Comparison of ENCODE assay signal across 8 mouse cellular contexts in genomic region chr9:14500916-14501424, GRCm38 (mm10). TPM values are rescaled to one million over a fixed set of nuclear protein-coding genes. Genes with fewer than 3 reads are reported as not detected.
DNase-seq lines count a peak whose midpoint lies in the region; ATAC-seq and TF ChIP-seq lines count a peak whose summit lies in the region.

No protein-coding gene starts in this region.

- H3K4me3 ChIP-seq in heart, embryonic 10.5 days, result peak overlapping the region; percentile 95
- H3K4me3 ChIP-seq in CH12.LX (replicated peaks in 1 of 3; ENCODE audit: low read depth in 2 of 3, low read length in 2 of 3, poor library complexity in 1 of 3), result peak overlapping the region; percentile 87 to 97 (median 94)
- H3K4me3 ChIP-seq in forebrain, embryonic 13.5 days, result peak overlapping the region; percentile 89
- H3K4me3 ChIP-seq in liver, embryonic 15.5 days (replicated peaks), result peak overlapping the region; percentile 89

- 0 out of 2 replicates have a peak, but pooled peaks cover 5% of the 10 kb centered on the region for H3K4me1 ChIP-seq in heart, embryonic 10.5 days
- H3K4me1 ChIP-seq in CH12.LX (ENCODE audit: control insufficient read depth in 1 of 2, insufficient read depth in 2 of 2), result peaks cover 3 to 23% of the 10 kb centered on the region in 2 experiments; a peak in 3 of 4 replicates
- peaks cover 20% of the 10 kb centered on the region for H3K4me1 ChIP-seq in forebrain, embryonic 13.5 days
- peaks cover 13% of the 10 kb centered on the region; the same call in 1 of the 2 replicates for H3K4me1 ChIP-seq in liver, embryonic 15.5 days (replicated peaks)

- peaks cover 12% of the 10 kb centered on the region for H3K79me2 ChIP-seq in CH12.LX (replicated peaks; ENCODE audit: control insufficient read depth, extremely low read depth, insufficient read depth, poor library complexity, severe bottlenecking)

- H3K36me3 ChIP-seq in heart, embryonic 10.5 days, result peaks cover 38% of the 10 kb centered on the region
- peaks cover 30 to 53% of the 10 kb centered on the region in 2 experiments for H3K36me3 ChIP-seq in CH12.LX (replicated peaks in 1 of 2; ENCODE audit: control insufficient read depth in 1 of 2, insufficient read depth in 1 of 2, low read length in 1 of 2)
- peaks cover 33% of the 10 kb centered on the region for H3K36me3 ChIP-seq in forebrain, embryonic 13.5 days (ENCODE audit: poor library complexity, severe bottlenecking)
- H3K36me3 ChIP-seq in liver, embryonic 15.5 days (replicated peaks), result peaks cover 38% of the 10 kb centered on the region

- peak overlapping the region; percentile 89 for H3K27ac ChIP-seq in heart, embryonic 10.5 days
- peak overlapping the region; percentile 16; the same call in 1 of the 2 replicates for H3K27ac ChIP-seq in CH12.LX (ENCODE audit: insufficient read depth, low read depth)
- H3K27ac ChIP-seq in forebrain, embryonic 13.5 days, result peak overlapping the region; percentile 57; the same call in 1 of the 2 replicates
- H3K27ac ChIP-seq in liver, embryonic 15.5 days (replicated peaks), result peak overlapping the region; percentile 66

- no peak for TF ChIP-seq POLR2A in CH12.LX (IDR thresholded peaks at IDR 0.05; ENCODE audit: low read depth, low read length)

- no peak for DNase-seq in heart, embryonic 10.5 days (ENCODE audit: low spot score)
- DNase-seq in heart, adult 8-10 months (ENCODE audit: low spot score), result no peak
- DNase-seq in CH12.LX (ENCODE audit: extremely low read depth), result peak; percentile 31
- no peak for DNase-seq in adrenal gland, adult 18-20 months (ENCODE audit: low spot score in 2 of 2)
- no peak for DNase-seq in spleen, postnatal 14 days (ENCODE audit: low spot score in 2 of 2)
- no peak for DNase-seq in cerebellum, postnatal 4 days (ENCODE audit: low spot score in 2 of 2)

- WGBS in heart, embryonic 10.5 days, result 3% methylated on average over 10 of the region's 10 CpGs
- WGBS in forebrain, embryonic 13.5 days, result 5% methylated on average over 10 of the region's 10 CpGs
- 2% methylated on average over 10 of the region's 10 CpGs for WGBS in liver, embryonic 15.5 days (ENCODE audit: insufficient replicate concordance)

- peak overlapping the region; percentile 11; the same call in 1 of the 2 replicates for H3K4me2 ChIP-seq in CH12.LX (ENCODE audit: insufficient read depth, low read depth, poor library complexity, severe bottlenecking)
- peak overlapping the region; percentile 75 for H3K4me2 ChIP-seq in forebrain, embryonic 13.5 days
- H3K4me2 ChIP-seq in liver, embryonic 15.5 days, result peak overlapping the region; percentile 83

- TF ChIP-seq EP300 in CH12.LX (IDR thresholded peaks at IDR 0.05; ENCODE audit: low read length), result no peak

- H3K9me3 ChIP-seq in heart, embryonic 10.5 days, result no peaks in the 10 kb centered on the region
- no peaks in the 10 kb centered on the region for H3K9me3 ChIP-seq in CH12.LX (replicated peaks; ENCODE audit: low read length)
- H3K9me3 ChIP-seq in forebrain, embryonic 13.5 days (replicated peaks), result no peaks in the 10 kb centered on the region
- no peaks in the 10 kb centered on the region for H3K9me3 ChIP-seq in liver, embryonic 15.5 days (replicated peaks)

- in situ Hi-C loops in CH12.LX (cut with MboI; ENCODE audit: low pct_ligation_motif_present, low pct_unique_long_range_greater_than_20kb, low sequenced_read_pairs), result no loop called here

- no peaks in the 10 kb centered on the region for H3K27me3 ChIP-seq in heart, embryonic 10.5 days (ENCODE audit: insufficient read depth, poor library complexity, severe bottlenecking)
- no peaks in the 10 kb centered on the region for H3K27me3 ChIP-seq in CH12.LX (replicated peaks)
- H3K27me3 ChIP-seq in forebrain, embryonic 13.5 days, result no peaks in the 10 kb centered on the region
- no peaks in the 10 kb centered on the region for H3K27me3 ChIP-seq in liver, embryonic 15.5 days

- TF ChIP-seq RAD21 in CH12.LX (IDR thresholded peaks at IDR 0.05; ENCODE audit: low read depth, low read length), result no peak

- no peak for TF ChIP-seq CTCF in CH12.LX (conservative IDR thresholded peaks at IDR 0.05 in 1 of 2, IDR thresholded peaks at IDR 0.05 in 1 of 2; ENCODE audit: low read depth in 2 of 2, low read length in 2 of 2)

- no peak for ATAC-seq in forebrain, embryonic 13.5 days
- no peak for ATAC-seq in liver, embryonic 15.5 days (ENCODE audit: insufficient read depth)

- dilution Hi-C loops in CH12.LX (cut with MboI; ENCODE audit: extremely low pct_ligation_motif_present, extremely low pct_unique_long_range_greater_than_20kb, low sequenced_read_pairs), result no loop called here

- peak overlapping the region; percentile 83 for H3K9ac ChIP-seq in CH12.LX (ENCODE audit: insufficient read depth, low read depth)
- H3K9ac ChIP-seq in forebrain, embryonic 13.5 days, result peak overlapping the region; percentile 87
- peak overlapping the region; percentile 68 for H3K9ac ChIP-seq in liver, embryonic 15.5 days

TF ChIP-seq in CH12.LX, 34 proteins besides CTCF, POLR2A, EP300 and RAD21:
- TF ChIP-seq ZKSCAN1 (IDR thresholded peaks at IDR 0.05; ENCODE audit: borderline replicate concordance, low read depth, low read length), result no peak
- TF ChIP-seq POLR2AphosphoS2 (IDR thresholded peaks at IDR 0.05; ENCODE audit: low read depth, low read length), result no peak
- no peak for TF ChIP-seq MAZ (IDR thresholded peaks at IDR 0.05; ENCODE audit: low read depth, low read length)
- no peak for TF ChIP-seq JUND (conservative IDR thresholded peaks at IDR 0.05; ENCODE audit: low read depth, low read length)
- TF ChIP-seq RCOR1 (conservative IDR thresholded peaks at IDR 0.05; ENCODE audit: low read depth, low read length), result no peak
- TF ChIP-seq MEF2A (IDR thresholded peaks at IDR 0.05; ENCODE audit: borderline replicate concordance, low read depth, low read length), result no peak
TF ChIP-seq in CH12.LX: peak in this region for 0.

RNA-seq across cellular contexts. Expression of gene Cwc15, which starts 0.6 kb away (rescaled TPM):
- polyA plus RNA-seq in heart, embryonic 10.5 days (2016; fragmentation: Nextera tagmentation; extraction: Ambion mirVana), result 134 and 161 TPM in 2 replicates
- 10 to 100 TPM; 58.2 to 79.0 (median 69.0) TPM for total RNA-seq in heart, adult 8-10 months (2022)
- total RNA-seq in CH12.LX (2012; rRNA removed) (107 and 125 TPM in 2 replicates), CH12.LX (2014; rRNA removed) (190 and 230 TPM in 2 replicates)
- polyA plus RNA-seq in CH12.LX (2012; ENCODE audit: insufficient read length, low read depth), result 221 and 276 TPM in 2 replicates
- polyA plus RNA-seq in forebrain, embryonic 13.5 days (2015; fragmentation: Nextera tagmentation; extraction: Ambion mirVana), result 186 and 204 TPM in 2 replicates
- polyA plus RNA-seq in liver, embryonic 15.5 days (2015; fragmentation: Nextera tagmentation; extraction: Ambion mirVana), result 56.4 and 66.8 TPM in 2 replicates
- 100 to 1,000 TPM; 101 to 119 TPM for total RNA-seq in adrenal gland, adult 18-20 months (2021)

RNA-seq across cellular contexts. Expression of gene Kdm4d, which starts 0.7 kb away (rescaled TPM):
- 0.06 TPM in 1 of 2 replicates, not detected in the other for polyA plus RNA-seq in heart, embryonic 10.5 days (2016; fragmentation: Nextera tagmentation; extraction: Ambion mirVana)
- total RNA-seq in heart, adult 8-10 months (2022), result not detected
- total RNA-seq in CH12.LX (2012; rRNA removed) (0.08 and 0.21 TPM in 2 replicates), CH12.LX (2014; rRNA removed) (0.27 and 0.28 TPM in 2 replicates)
- 0.30 and 0.37 TPM in 2 replicates for polyA plus RNA-seq in CH12.LX (2012; ENCODE audit: insufficient read length, low read depth)
- 0.21 and 0.37 TPM in 2 replicates for polyA plus RNA-seq in forebrain, embryonic 13.5 days (2015; fragmentation: Nextera tagmentation; extraction: Ambion mirVana)
- 0.08 TPM in 1 of 2 replicates, not detected in the other for polyA plus RNA-seq in liver, embryonic 15.5 days (2015; fragmentation: Nextera tagmentation; extraction: Ambion mirVana)
- total RNA-seq in adrenal gland, adult 18-20 months (2021), result under 1 TPM; 0.10 to 0.27 TPM

Comparison
In these comparisons a context has a peak if more than half of its experiments do, and no peak if none do; other contexts are left out.
1. H3K27ac ChIP-seq: peak in every context shown above with its lines; median percentile 89 in heart, embryonic 10.5 days; 66 in liver, embryonic 15.5 days; 57 in forebrain, embryonic 13.5 days; 16 in CH12.LX.
2. H3K4me2 ChIP-seq: peak in every context shown above with its lines; median percentile 83 in liver, embryonic 15.5 days; 75 in forebrain, embryonic 13.5 days; 11 in CH12.LX.